Mouse (Mus musculus): ENCODE data around the gene Gm20538. TPM values are rescaled to one million over a fixed set of nuclear protein-coding genes. Genes with fewer than 3 reads are reported as not detected.

Gene Gm20538
- polyA plus RNA-seq, 1 experiment from 2014 or later, result not detected

GRCm38 (mm10) chr19:44544775-44545174 lies 7.9 kb downstream of the Gm20538 start:
- Histone ChIP-seq H3K4me2 (replicated peaks; ENCODE audit: low read depth, low read length) (peak overlapping the region; percentile 86), H3K27me3 (ENCODE audit: control insufficient read depth, insufficient read depth, low read length) (no peaks in the 10 kb centered on the region), H3K27ac (ENCODE audit: low read depth, low read length) (no peak overlapping the region)

GRCm38 (mm10) chr19:44544372-44544771 lies 8.3 kb downstream of the Gm20538 start:
- Histone ChIP-seq H3K27me3 (ENCODE audit: control insufficient read depth, insufficient read depth, low read length) (no peaks in the 10 kb centered on the region), H3K4me3 (ENCODE audit: low read depth, low read length) (no peak overlapping the region), H3K9ac (ENCODE audit: low read depth, low read length) (no peak overlapping the region), H3K27ac (ENCODE audit: low read depth, low read length) (no peak overlapping the region), H3K9me3 (ENCODE audit: control insufficient read depth, low read length) (0 out of 2 replicates have a peak, but pooled peaks cover 2% of the 10 kb centered on the region), H3K36me3 (ENCODE audit: control insufficient read depth, insufficient read depth, low read length) (0 out of 2 replicates have a peak, but pooled peaks cover 2% of the 10 kb centered on the region), H3K4me1 (replicated peaks; ENCODE audit: control insufficient read depth, insufficient read depth, low read length) (no peaks in the 10 kb centered on the region; the same call in 1 of the 2 replicates), H3K4me2 (replicated peaks; ENCODE audit: low read depth, low read length) (no peak overlapping the region)
- DNase-seq (ENCODE audit: low spot score), result no peak
- ATAC-seq (ENCODE audit: low FRiP score), result no peak
- 63% methylated on average over 10 of the region's 10 CpGs for WGBS

More at GRCm38 (mm10) chr19:44544775-44545174, 7.9 kb downstream of the Gm20538 start:
- DNase-seq (ENCODE audit: low spot score), result peak; percentile 90
- WGBS, result 3% methylated on average over 13 of the region's 13 CpGs
- ATAC-seq (ENCODE audit: low FRiP score), result no peak
- H3K9ac ChIP-seq (ENCODE audit: low read depth, low read length), result no peak overlapping the region
- 0 out of 2 replicates have a peak, but pooled peaks cover 2% of the 10 kb centered on the region for H3K9me3 ChIP-seq (ENCODE audit: control insufficient read depth, low read length)
- no peaks in the 10 kb centered on the region; the same call in 1 of the 2 replicates for H3K4me1 ChIP-seq (replicated peaks; ENCODE audit: control insufficient read depth, insufficient read depth, low read length)
- H3K4me3 ChIP-seq (ENCODE audit: low read depth, low read length), result peak overlapping the region; percentile 46
- 0 out of 2 replicates have a peak, but pooled peaks cover 2% of the 10 kb centered on the region for H3K36me3 ChIP-seq (ENCODE audit: control insufficient read depth, insufficient read depth, low read length)

GRCm38 (mm10) chr19:44542694-44543178 lies 9.9 kb downstream of the Gm20538 start:
- no peak for DNase-seq (ENCODE audit: low spot score)
- Histone ChIP-seq H3K27ac (ENCODE audit: low read depth, low read length) (no peak overlapping the region), H3K9ac (ENCODE audit: low read depth, low read length) (no peak overlapping the region), H3K4me3 (ENCODE audit: low read depth, low read length) (no peak overlapping the region), H3K4me1 (replicated peaks; ENCODE audit: control insufficient read depth, insufficient read depth, low read length) (no peaks in the 10 kb centered on the region; the same call in 1 of the 2 replicates), H3K9me3 (ENCODE audit: control insufficient read depth, low read length) (0 out of 2 replicates have a peak, but pooled peaks cover 2% of the 10 kb centered on the region), H3K36me3 (ENCODE audit: control insufficient read depth, insufficient read depth, low read length) (no peaks in the 10 kb centered on the region), H3K4me2 (replicated peaks; ENCODE audit: low read depth, low read length) (no peak overlapping the region), H3K27me3 (ENCODE audit: control insufficient read depth, insufficient read depth, low read length) (no peaks in the 10 kb centered on the region)
- no peak for ATAC-seq (ENCODE audit: low FRiP score)
- WGBS, result 88% methylated on average over 8 of the region's 8 CpGs

- Histone ChIP-seq H3K27me3 (ENCODE audit: control insufficient read depth, insufficient read depth, low read length) (no peaks in the 10 kb centered on the region), H3K4me1 (replicated peaks; ENCODE audit: control insufficient read depth, insufficient read depth, low read length) (no peaks in the 10 kb centered on the region), H3K9me3 (ENCODE audit: control insufficient read depth, low read length) (0 out of 2 replicates have a peak, but pooled peaks cover 2% of the 10 kb centered on the region), H3K27ac (ENCODE audit: low read depth, low read length) (no peak overlapping the region), H3K4me3 (ENCODE audit: low read depth, low read length) (no peak overlapping the region), H3K36me3 (ENCODE audit: control insufficient read depth, insufficient read depth, low read length) (no peaks in the 10 kb centered on the region), H3K9ac (ENCODE audit: low read depth, low read length) (no peak overlapping the region), H3K4me2 (replicated peaks; ENCODE audit: low read depth, low read length) (no peak overlapping the region)
- WGBS, result 85% methylated on average over 8 of the region's 8 CpGs
- no peak for ATAC-seq (ENCODE audit: low FRiP score)
- no peak for DNase-seq (ENCODE audit: low spot score)
Measured at GRCm38 (mm10) chr19:44537416-44537815, 15.2 kb downstream of the Gm20538 start.

DNA sequence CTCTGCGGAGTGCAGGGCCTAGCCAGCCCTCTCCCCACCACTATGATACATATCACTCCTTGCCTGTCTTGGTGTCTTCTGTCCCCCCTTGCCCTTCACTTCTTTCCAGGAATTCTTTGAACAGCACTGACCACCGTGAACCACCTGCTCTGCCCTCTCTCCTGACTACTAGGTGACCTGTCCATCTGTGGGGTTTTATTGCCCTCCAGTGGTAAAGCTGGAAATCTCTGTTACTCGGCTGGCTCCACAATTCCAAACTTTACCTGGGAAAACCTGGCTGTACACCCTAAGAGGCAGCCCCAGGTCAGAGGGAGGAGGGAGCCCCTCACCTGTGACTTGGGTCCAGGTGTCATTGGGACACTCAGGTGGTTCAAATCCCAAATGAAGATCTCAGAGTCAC lies 17.3 kb downstream of the Gm20538 start:
- Histone ChIP-seq H3K4me2 (replicated peaks; ENCODE audit: low read depth, low read length) (no peak overlapping the region), H3K9me3 (ENCODE audit: control insufficient read depth, low read length) (no peaks in the 10 kb centered on the region), H3K27ac (ENCODE audit: low read depth, low read length) (no peak overlapping the region), H3K27me3 (ENCODE audit: control insufficient read depth, insufficient read depth, low read length) (0 out of 2 replicates have a peak, but pooled peaks cover 2% of the 10 kb centered on the region), H3K4me1 (replicated peaks; ENCODE audit: control insufficient read depth, insufficient read depth, low read length) (no peaks in the 10 kb centered on the region), H3K4me3 (ENCODE audit: low read depth, low read length) (no peak overlapping the region), H3K36me3 (ENCODE audit: control insufficient read depth, insufficient read depth, low read length) (no peaks in the 10 kb centered on the region), H3K9ac (ENCODE audit: low read depth, low read length) (no peak overlapping the region)
- ATAC-seq (ENCODE audit: low FRiP score) (no peak), DNase-seq (ENCODE audit: low spot score) (peak; percentile 25)
- WGBS, result 35% methylated on average over 3 of the region's 3 CpGs

GRCm38 (mm10) chr19:44530018-44530417 lies 22.6 kb downstream of the Gm20538 start:
- 80% methylated on average over 6 of the region's 6 CpGs for WGBS
- Histone ChIP-seq H3K36me3 (ENCODE audit: control insufficient read depth, insufficient read depth, low read length) (no peaks in the 10 kb centered on the region), H3K27ac (ENCODE audit: low read depth, low read length) (no peak overlapping the region), H3K9me3 (ENCODE audit: control insufficient read depth, low read length) (no peaks in the 10 kb centered on the region), H3K4me2 (replicated peaks; ENCODE audit: low read depth, low read length) (no peak overlapping the region), H3K27me3 (ENCODE audit: control insufficient read depth, insufficient read depth, low read length) (0 out of 2 replicates have a peak, but pooled peaks cover 2% of the 10 kb centered on the region), H3K4me1 (replicated peaks; ENCODE audit: control insufficient read depth, insufficient read depth, low read length) (no peaks in the 10 kb centered on the region), H3K4me3 (ENCODE audit: low read depth, low read length) (no peak overlapping the region), H3K9ac (ENCODE audit: low read depth, low read length) (no peak overlapping the region)
- no peak for ATAC-seq (ENCODE audit: low FRiP score)
- DNase-seq (ENCODE audit: low spot score), result no peak

- WGBS, result 83% methylated on average over 9 of the region's 9 CpGs
- no peak overlapping the region for H3K4me3 ChIP-seq (ENCODE audit: low read depth, low read length)
- H3K9me3 ChIP-seq (ENCODE audit: control insufficient read depth, low read length), result no peaks in the 10 kb centered on the region
- no peak for ATAC-seq (ENCODE audit: low FRiP score)
- no peak overlapping the region for H3K27ac ChIP-seq (ENCODE audit: low read depth, low read length)
- no peak overlapping the region for H3K4me2 ChIP-seq (replicated peaks; ENCODE audit: low read depth, low read length)
- H3K27me3 ChIP-seq (ENCODE audit: control insufficient read depth, insufficient read depth, low read length), result no peaks in the 10 kb centered on the region; the same call in 1 of the 2 replicates
- no peaks in the 10 kb centered on the region for H3K4me1 ChIP-seq (replicated peaks; ENCODE audit: control insufficient read depth, insufficient read depth, low read length)
- no peak overlapping the region for H3K9ac ChIP-seq (ENCODE audit: low read depth, low read length)
- no peak for DNase-seq (ENCODE audit: low spot score)
- no peaks in the 10 kb centered on the region for H3K36me3 ChIP-seq (ENCODE audit: control insufficient read depth, insufficient read depth, low read length)
Measured at GRCm38 (mm10) chr19:44525551-44526205, 27.0 kb downstream of the Gm20538 start.

GRCm38 (mm10) chr19:44519152-44519551 lies 33.5 kb downstream of the Gm20538 start:
- Histone ChIP-seq H3K4me1 (replicated peaks; ENCODE audit: control insufficient read depth, insufficient read depth, low read length) (peaks cover 6% of the 10 kb centered on the region), H3K27me3 (ENCODE audit: control insufficient read depth, insufficient read depth, low read length) (peaks cover 47% of the 10 kb centered on the region), H3K9me3 (ENCODE audit: control insufficient read depth, low read length) (no peaks in the 10 kb centered on the region), H3K4me3 (ENCODE audit: low read depth, low read length) (no peak overlapping the region), H3K9ac (ENCODE audit: low read depth, low read length) (no peak overlapping the region), H3K27ac (ENCODE audit: low read depth, low read length) (no peak overlapping the region), H3K36me3 (ENCODE audit: control insufficient read depth, insufficient read depth, low read length) (no peaks in the 10 kb centered on the region), H3K4me2 (replicated peaks; ENCODE audit: low read depth, low read length) (no peak overlapping the region)
- ATAC-seq (ENCODE audit: low FRiP score) (no peak), DNase-seq (ENCODE audit: low spot score) (peak; percentile 41)
- 17% methylated on average over 7 of the region's 7 CpGs for WGBS
